Mouse (Mus musculus) liver, embryonic 13.5 days (tissue): ENCODE results near the gene Gm19668. TPM values are rescaled to one million over a fixed set of nuclear protein-coding genes. Genes with fewer than 3 reads are reported as not detected.
"Not testable (repeated sequence)": the region's sequence is repeated elsewhere in the genome, so short reads cannot be mapped to it uniquely, and the experiment has no call there.

Source experiments
- ATAC-seq: fragments of 200-750 bp; cut with Nextera tagmentation; 2 replicates; pipeline ENCODE4 v1.8.0; 2017; ENCODE audit warnings: low read depth, mild to moderate bottlenecking, moderate number of reproducible peaks, moderate library complexity
- DNase-seq: peaks from one replicate; pipeline ENCODE4 v3.0.0; 2022
- H3K27ac ChIP-seq: fragments of 300-500 bp; sonication (generic); 2 replicates; pipeline ENCODE4 v1.5.1; 2015; ENCODE audit warnings: moderate library complexity, mild to moderate bottlenecking, inconsistent platforms
- H3K27me3 ChIP-seq: fragments of 300-500 bp; sonication (generic); 2 replicates; pipeline ENCODE4 v1.6.1; 2015; ENCODE audit warnings: mild to moderate bottlenecking, inconsistent platforms
- H3K36me3 ChIP-seq: fragments of 300-500 bp; sonication (generic); 2 replicates; pipeline ENCODE4 v1.6.1; 2015; ENCODE audit warnings: mild to moderate bottlenecking, inconsistent platforms
- H3K4me1 ChIP-seq: fragments of 300-500 bp; sonication (generic); replicated peaks from 2 replicates; pipeline ENCODE4 v1.6.1; 2015; ENCODE audit warnings: inconsistent platforms
- H3K4me2 ChIP-seq: fragments of 300-500 bp; sonication (generic); 2 replicates; pipeline ENCODE4 v1.6.1; 2015; ENCODE audit warnings: inconsistent platforms, mild to moderate bottlenecking, moderate library complexity
- H3K4me3 ChIP-seq: fragments of 300-500 bp; sonication (generic); replicated peaks from 2 replicates; pipeline ENCODE4 v1.5.1; 2015; ENCODE audit warnings: mild to moderate bottlenecking, inconsistent platforms
- H3K9ac ChIP-seq: fragments of 300-500 bp; sonication (generic); 2 replicates; pipeline ENCODE4 v1.6.1; 2015; ENCODE audit warnings: mild to moderate bottlenecking, inconsistent platforms
- H3K9me3 ChIP-seq: fragments of 300-500 bp; sonication (generic); replicated peaks from 2 replicates; pipeline ENCODE4 v1.6.1; 2016; ENCODE audit warnings: inconsistent platforms
- WGBS: fragments of 180-500 bp; shearing (Covaris S2); methylation state at CpG from one replicate; pipeline ENCODE4 v1.1.7; 2015; ENCODE audit not compliant: insufficient replicate concordance; 5-methylcytosine and 5-hydroxymethylcytosine counted together
- polyA plus RNA-seq: library from polyadenylated mRNA; unstranded; fragments of >200 nt; fragmentation: Nextera tagmentation; extraction: Ambion mirVana; gene quantifications from 2 replicates; pipeline ENCODE4 v1.2.1, GENCODE M21; 2015

Gene Gm19668
- polyA plus RNA-seq, 1 experiment from 2014 or later = not detected

DNA sequence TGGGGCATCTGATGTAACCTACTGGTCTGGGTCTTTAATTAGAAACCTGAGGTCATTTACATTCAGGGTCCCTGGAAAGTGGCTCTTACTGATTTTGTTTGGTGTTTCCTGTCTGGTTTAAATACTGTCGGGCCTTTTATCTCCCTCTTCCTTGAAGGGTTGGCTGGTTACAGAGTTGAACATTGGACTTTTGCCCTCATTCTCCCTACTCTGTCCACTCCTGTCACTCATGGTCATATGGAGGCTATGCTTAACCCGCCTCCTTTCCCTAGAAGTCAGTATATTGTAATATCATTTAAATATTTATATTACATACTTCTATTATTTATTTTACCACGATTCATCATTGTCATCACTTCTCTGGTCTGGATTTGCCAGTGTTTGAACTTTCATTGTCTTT, 5.2 kb upstream of the Gm19668 start:
- Histone ChIP-seq H3K27ac (no peak overlapping the region), H3K4me1 (no peaks in the 10 kb centered on the region), H3K9me3 (no peaks in the 10 kb centered on the region), H3K27me3 (no peaks in the 10 kb centered on the region), H3K4me3 (no peak overlapping the region), H3K4me2 (no peak overlapping the region), H3K9ac (no peak overlapping the region), H3K36me3 (no peaks in the 10 kb centered on the region)
- ATAC-seq = no peak
- no peak for DNase-seq
- 32% methylated on average over 3 of the region's 3 CpGs for WGBS

DNA sequence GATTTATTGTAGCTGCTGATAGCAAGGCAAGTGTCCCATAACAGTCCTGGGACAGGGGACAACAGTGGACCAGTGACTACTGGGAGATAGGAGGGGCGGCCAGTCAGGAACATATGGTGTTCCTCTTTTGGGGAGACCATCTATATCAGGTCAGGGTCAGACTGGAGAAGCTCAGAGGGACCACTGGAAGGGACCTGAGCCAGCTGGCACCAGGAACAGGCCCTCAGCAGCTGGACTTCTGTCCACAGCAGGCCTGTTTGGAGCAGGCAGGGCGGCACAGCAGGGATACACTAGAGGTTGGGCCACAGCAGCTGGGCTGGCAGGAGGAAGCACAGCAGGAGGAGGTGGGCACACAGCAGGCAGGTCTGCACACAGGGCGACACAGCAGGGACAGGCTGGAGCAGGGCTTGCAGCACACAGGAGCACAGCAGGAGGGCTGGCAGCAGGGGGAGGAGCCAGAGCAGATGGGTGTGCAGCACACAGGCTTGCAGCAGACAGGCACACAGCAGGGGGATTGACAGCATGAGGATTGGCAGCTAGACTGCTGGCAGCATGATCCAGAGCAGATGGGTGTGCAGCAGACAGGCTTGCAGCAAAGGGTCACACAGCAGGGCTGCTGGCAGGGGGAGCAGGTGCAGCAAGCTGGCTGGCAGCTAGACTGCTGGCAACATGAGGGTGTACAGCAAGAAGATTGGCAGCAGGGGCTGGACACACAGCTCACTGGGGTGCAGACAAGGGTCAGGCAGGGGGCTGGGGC, 591 bp downstream of the Gm19668 start:
- H3K4me2 ChIP-seq, H3K36me3 ChIP-seq, ATAC-seq, H3K4me3 ChIP-seq, H3K27me3 ChIP-seq, H3K9ac ChIP-seq, H3K27ac ChIP-seq, H3K4me1 ChIP-seq, H3K9me3 ChIP-seq, DNase-seq: not testable (repeated sequence)
- WGBS = 36% methylated on average over 3 of the region's 3 CpGs

GRCm38 (mm10) chr10:77797677-77798076, 1.3 kb downstream of the Gm19668 start:
- Histone ChIP-seq H3K27ac (no peak overlapping the region), H3K36me3 (no peaks in the 10 kb centered on the region), H3K27me3 (no peaks in the 10 kb centered on the region), H3K9me3 (no peaks in the 10 kb centered on the region), H3K4me3 (no peak overlapping the region), H3K9ac (no peak overlapping the region), H3K4me1 (no peaks in the 10 kb centered on the region), H3K4me2 (no peak overlapping the region)
- 29% methylated on average over 3 of the region's 3 CpGs for WGBS
- ATAC-seq (no peak), DNase-seq (no peak)

DNA sequence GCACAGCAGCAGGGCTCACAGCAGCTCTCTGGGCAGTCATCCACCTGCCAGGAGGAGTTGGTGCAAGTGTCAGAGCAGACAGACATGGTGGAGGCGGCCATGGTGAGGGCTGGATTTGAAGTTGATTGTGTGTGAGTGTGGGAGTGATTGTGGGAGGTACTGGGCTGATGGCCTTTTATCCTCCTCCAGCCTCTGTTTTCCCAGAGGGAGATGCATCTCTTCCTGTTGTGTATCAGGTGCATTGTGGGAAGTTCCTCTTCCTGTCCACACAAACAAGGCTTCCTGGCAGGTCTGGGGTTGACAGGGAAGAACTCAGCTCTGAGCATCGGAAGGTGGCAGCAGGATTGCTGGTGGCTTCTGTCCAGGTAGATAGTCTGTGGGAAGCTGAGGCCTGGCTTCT, 4.0 kb downstream of the Gm19668 start, which contains the start of gene Gm9639:
Gene Gm9639 (minus strand): TSS at position 101 of the 400 bp plus-strand sequence.
- H3K4me2 ChIP-seq = no peak within 1 kb of the TSS
- H3K9me3 ChIP-seq = no peaks in the 10 kb centered on the region
- H3K27me3 ChIP-seq = no peaks in the 10 kb centered on the region
- WGBS = 54% methylated on average over 2 of the region's 2 CpGs
- H3K27ac ChIP-seq = no peak within 1 kb of the TSS
- no peak within 1 kb of the TSS for H3K4me3 ChIP-seq
- no peak for ATAC-seq
- no peaks in the 10 kb centered on the region for H3K36me3 ChIP-seq
- no peaks in the 10 kb centered on the region for H3K4me1 ChIP-seq
- H3K9ac ChIP-seq = no peak within 1 kb of the TSS
- no peak for DNase-seq

DNA sequence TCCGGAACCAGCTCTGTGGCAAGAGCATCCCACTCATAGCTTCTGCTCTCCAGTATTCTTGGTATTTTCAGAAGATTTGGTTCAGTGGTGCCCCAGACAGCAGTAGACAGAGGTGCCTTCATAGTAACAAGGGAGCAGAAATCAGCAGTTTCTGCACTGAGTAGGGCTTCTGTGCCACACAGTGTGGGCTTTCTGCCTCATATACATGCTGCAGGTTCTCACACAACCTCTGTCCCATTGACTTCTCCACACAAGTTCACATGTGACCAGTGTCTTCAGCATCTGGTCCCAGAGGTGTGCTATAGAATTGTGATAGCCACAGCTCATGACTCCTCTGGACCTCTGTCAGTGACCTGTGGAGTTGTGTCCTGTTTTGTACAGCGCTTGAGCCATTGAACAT, 10.3 kb downstream of the Gm19668 start:
- WGBS = 55% methylated on average over 2 of the region's 2 CpGs
- H3K4me3 ChIP-seq = no peak overlapping the region
- H3K9me3 ChIP-seq = no peaks in the 10 kb centered on the region
- H3K36me3 ChIP-seq = no peaks in the 10 kb centered on the region
- ATAC-seq (no peak), DNase-seq (no peak)
- H3K27me3 ChIP-seq = no peaks in the 10 kb centered on the region
- no peaks in the 10 kb centered on the region for H3K4me1 ChIP-seq
- no peak overlapping the region for H3K9ac ChIP-seq
- H3K4me2 ChIP-seq = no peak overlapping the region
- no peak overlapping the region for H3K27ac ChIP-seq

- not testable (repeated sequence) for H3K9ac ChIP-seq, H3K27ac ChIP-seq, H3K27me3 ChIP-seq, H3K9me3 ChIP-seq, ATAC-seq, H3K36me3 ChIP-seq, H3K4me3 ChIP-seq, H3K4me2 ChIP-seq, H3K4me1 ChIP-seq, DNase-seq
- 30% methylated on average over 1 of the region's 1 CpGs for WGBS
These were observed 11.1 kb downstream of the Gm19668 start, which contains the start of gene Gm7137 for GRCm38 (mm10) chr10:77787876-77788275. TSS of gene Gm7137 (minus strand) at chr10:77788200.

- DNase-seq, H3K4me1 ChIP-seq, H3K4me2 ChIP-seq, H3K9me3 ChIP-seq, H3K27me3 ChIP-seq, H3K36me3 ChIP-seq, H3K9ac ChIP-seq, H3K27ac ChIP-seq, H3K4me3 ChIP-seq, ATAC-seq: not testable (repeated sequence)
- WGBS = 53% methylated on average over 3 of the region's 3 CpGs
These were observed 15.5 kb downstream of the Gm19668 start for GRCm38 (mm10) chr10:77783396-77783795.

- H3K4me2 ChIP-seq, DNase-seq, H3K27me3 ChIP-seq, H3K27ac ChIP-seq, H3K36me3 ChIP-seq, H3K4me3 ChIP-seq, H3K4me1 ChIP-seq, H3K9ac ChIP-seq, H3K9me3 ChIP-seq, ATAC-seq: not testable (repeated sequence)
- 31% methylated on average over 1 of the region's 1 CpGs for WGBS
These were observed 16.5 kb downstream of the Gm19668 start, which contains the start of gene Gm3250 for GRCm38 (mm10) chr10:77782442-77782841. TSS of gene Gm3250 (minus strand) at chr10:77782542.

DNA sequence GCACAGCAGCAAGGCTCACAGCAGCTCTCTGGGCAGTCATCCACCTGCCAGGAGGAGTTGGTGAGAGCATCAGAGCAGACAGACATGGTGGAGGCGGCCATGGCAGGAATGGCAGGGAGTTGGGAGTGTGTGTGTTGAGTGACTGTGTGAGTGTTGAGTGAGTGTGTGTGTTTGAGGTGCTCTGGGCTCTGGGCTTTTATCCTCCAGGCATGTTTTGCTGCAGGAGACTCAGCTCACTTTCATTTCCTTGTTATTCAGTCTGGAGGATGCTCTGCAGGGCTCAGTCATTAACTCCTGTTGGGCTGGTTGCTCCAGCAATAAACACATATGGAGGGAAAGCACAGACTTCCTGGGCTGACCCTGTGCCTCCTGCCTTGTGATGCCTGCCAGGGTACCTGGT, 22.1 kb downstream of the Gm19668 start, which contains the start of gene Gm7138:
Gene Gm7138 (minus strand): TSS at position 101 of the 400 bp plus-strand sequence.
- not testable (repeated sequence) for ATAC-seq, H3K4me1 ChIP-seq

GRCm38 (mm10) chr10:77772142-77772541, 26.8 kb downstream of the Gm19668 start:
- H3K36me3 ChIP-seq, H3K4me1 ChIP-seq, H3K9ac ChIP-seq, H3K9me3 ChIP-seq, H3K27ac ChIP-seq, DNase-seq, H3K4me3 ChIP-seq, H3K27me3 ChIP-seq, ATAC-seq, H3K4me2 ChIP-seq: not testable (repeated sequence)
- 47% methylated on average over 1 of the region's 3 CpGs for WGBS

More for the DNA sequence above, 22.1 kb downstream of the Gm19668 start, which contains the start of gene Gm7138:
- not testable (repeated sequence) for H3K9me3 ChIP-seq, H3K4me2 ChIP-seq, H3K27ac ChIP-seq, DNase-seq, H3K27me3 ChIP-seq, H3K36me3 ChIP-seq, H3K4me3 ChIP-seq, H3K9ac ChIP-seq
- 36% methylated on average over 1 of the region's 1 CpGs for WGBS

GRCm38 (mm10) chr10:77771225-77771624, 27.7 kb downstream of the Gm19668 start, which contains the start of gene Gm3238:
TSS of gene Gm3238 (minus strand) at chr10:77771325.
- not testable (repeated sequence) for H3K4me1 ChIP-seq, H3K9me3 ChIP-seq, H3K4me2 ChIP-seq, DNase-seq, H3K27me3 ChIP-seq, H3K36me3 ChIP-seq, H3K4me3 ChIP-seq, H3K9ac ChIP-seq, H3K27ac ChIP-seq, ATAC-seq
- WGBS = 18% methylated on average over 1 of the region's 1 CpGs

- no peak overlapping the region for H3K4me3 ChIP-seq
- no peaks in the 10 kb centered on the region for H3K4me1 ChIP-seq
- no peak for ATAC-seq
- DNase-seq = no peak
- H3K27me3 ChIP-seq = no peaks in the 10 kb centered on the region
- no peaks in the 10 kb centered on the region for H3K9me3 ChIP-seq
- H3K9ac ChIP-seq = no peak overlapping the region
- 56% methylated on average over 1 of the region's 1 CpGs for WGBS
- H3K27ac ChIP-seq = no peak overlapping the region
- no peaks in the 10 kb centered on the region for H3K36me3 ChIP-seq
- no peak overlapping the region for H3K4me2 ChIP-seq
These were observed 29.2 kb downstream of the Gm19668 start for GRCm38 (mm10) chr10:77769727-77770126.
